18 mouse cellular contexts compared by ENCODE assay signal in the genomic region with DNA sequence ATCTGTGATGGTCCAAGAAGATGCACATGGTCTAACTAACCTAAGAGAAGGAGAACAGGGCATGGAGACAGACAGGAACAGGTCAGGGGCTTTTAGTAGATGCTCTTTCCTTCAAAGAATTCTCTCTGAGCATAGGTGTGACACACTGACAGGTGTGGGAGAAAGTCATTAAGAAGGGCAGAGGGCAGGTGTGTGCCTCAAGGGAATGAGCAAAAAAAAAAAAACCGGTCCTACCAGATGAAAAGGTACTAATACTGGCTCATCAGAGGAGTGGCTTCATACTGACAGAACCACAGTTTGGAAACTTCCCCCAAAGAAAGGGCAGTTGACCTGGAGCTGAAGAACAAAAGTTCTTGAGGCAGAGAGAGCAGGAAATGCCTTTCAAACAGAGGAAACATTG.
"Had no signal": no experiment of that assay in that cellular context is flagged by ENCODE, and none has a peak within 500 bp of the region (broad histone marks: within the 10 kb centered on the region; RNA-seq: fewer than 3 reads in every experiment).

No protein-coding gene starts in this region.

- H3K9ac ChIP-seq: limb, embryonic 12.5 days; liver, embryonic 13.5 days; liver, postnatal 0 days; lung, embryonic 15.5 days; midbrain, embryonic 13.5 days; neural tube, embryonic 12.5 days had no signal

- H3K27me3 ChIP-seq: limb, embryonic 12.5 days; liver, embryonic 13.5 days; lung, embryonic 15.5 days; midbrain, embryonic 13.5 days; neural tube, embryonic 12.5 days had no signal

- DNase-seq: kidney, adult 2 months; kidney, postnatal 36 days; layer of hippocampus, adult 9-11 months; layer of hippocampus, postnatal 36 days; liver; liver, embryonic 13.5 days; lung, postnatal 14 days; retina, postnatal 1 day; right cerebral cortex, postnatal 14 days; thymus, adult 2 months; thymus, postnatal 25 days had no signal

- ATAC-seq: liver, postnatal 0 days; midbrain, embryonic 13.5 days had no signal

- H3K4me1 ChIP-seq: limb, embryonic 12.5 days; liver, embryonic 13.5 days; lung, embryonic 15.5 days; midbrain, embryonic 13.5 days; neural tube, embryonic 12.5 days had no signal

- H3K27ac ChIP-seq: limb, embryonic 12.5 days; liver, embryonic 13.5 days; lung, embryonic 15.5 days; macrophage; midbrain, embryonic 13.5 days; neural tube, embryonic 12.5 days had no signal

- H3K36me3 ChIP-seq: limb, embryonic 12.5 days; liver, embryonic 13.5 days; lung, embryonic 15.5 days; midbrain, embryonic 13.5 days; neural tube, embryonic 12.5 days had no signal

- H3K9me3 ChIP-seq: liver, embryonic 13.5 days; lung, embryonic 15.5 days had no signal

- H3K4me2 ChIP-seq: limb, embryonic 12.5 days; liver, embryonic 13.5 days; lung, embryonic 15.5 days; midbrain, embryonic 13.5 days; neural tube, embryonic 12.5 days had no signal

- H3K4me3 ChIP-seq: limb, embryonic 12.5 days; liver, embryonic 13.5 days; lung, embryonic 15.5 days; midbrain, embryonic 13.5 days; myocyte; neural tube, embryonic 12.5 days had no signal
